Mouse (Mus musculus) skeletal muscle tissue, adult 2 months (tissue): ENCODE data around the gene Agap1.

ENCODE experiments used
- DNase-seq: peaks from one replicate; pipeline ENCODE4 v3.0.0-alpha.2; 2012; ENCODE audit warnings: low read depth, low spot score

Gene Agap1

GRCm38 (mm10) chr1:89751344-89751743 is 296.7 kb downstream of the Agap1 start:
- DNase-seq = no peak

DNA sequence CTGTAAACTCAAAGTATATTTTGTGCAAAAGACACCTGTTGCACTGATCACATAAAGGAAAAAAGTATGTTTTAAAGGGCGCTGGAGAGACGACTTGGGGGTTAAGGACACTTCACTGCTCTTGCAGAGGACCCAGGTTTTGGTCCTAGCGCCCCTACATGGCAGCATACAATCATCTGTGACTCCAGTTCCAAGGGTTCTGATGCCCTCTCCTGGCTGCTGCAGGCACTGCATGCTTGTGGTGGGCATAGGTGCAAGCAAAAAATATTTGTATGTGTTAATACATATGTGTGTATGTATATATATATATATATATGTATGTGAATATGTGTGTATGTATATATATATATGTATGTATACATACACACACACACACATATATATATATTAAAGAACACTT is 298.1 kb downstream of the Agap1 start:
- no peak for DNase-seq

DNA sequence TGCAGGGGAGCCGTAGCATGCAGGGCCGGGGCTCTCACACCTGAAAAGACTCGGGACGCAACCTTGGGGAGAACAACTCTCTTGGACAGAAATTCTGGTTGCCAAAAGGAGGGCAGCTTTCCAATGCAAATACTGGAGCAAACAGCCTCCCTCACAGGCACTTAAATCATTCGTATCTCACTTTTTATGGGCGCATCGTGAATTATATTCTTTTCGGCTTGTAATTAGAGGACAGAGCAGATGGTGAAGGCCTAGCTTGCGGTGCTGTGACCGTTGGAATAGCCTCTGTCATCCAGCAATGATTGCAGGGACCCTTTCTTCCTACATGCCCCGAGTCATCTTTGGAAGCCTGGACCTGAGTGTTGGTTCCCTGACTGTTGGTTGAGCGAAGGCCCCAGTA is 300.8 kb downstream of the Agap1 start:
- no peak for DNase-seq

- no peak for DNase-seq
Observed at GRCm38 (mm10) chr1:89756387-89756786, 301.8 kb downstream of the Agap1 start.

DNA sequence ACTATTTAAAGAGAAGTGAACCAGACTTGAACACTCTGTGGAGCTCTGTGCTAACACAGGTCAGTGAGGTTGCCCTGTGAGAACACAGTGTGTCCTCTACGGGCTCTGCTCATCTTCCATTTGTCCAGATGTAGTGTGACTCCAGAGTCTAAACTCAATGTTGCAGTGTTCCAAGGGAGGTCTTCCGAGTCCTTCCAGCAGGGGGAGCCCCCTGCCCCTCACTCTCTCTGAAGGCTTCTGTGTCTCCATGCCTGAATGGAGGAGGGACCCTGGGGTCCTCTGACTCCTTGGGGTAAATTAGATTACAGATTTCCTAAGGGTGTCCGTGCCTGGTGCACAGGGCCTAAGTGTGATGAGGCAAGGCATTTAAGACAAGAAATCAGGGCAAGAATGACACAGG is 302.9 kb downstream of the Agap1 start:
- no peak for DNase-seq

- no peak for DNase-seq
Observed at GRCm38 (mm10) chr1:89763912-89764311, 309.3 kb downstream of the Agap1 start.

GRCm38 (mm10) chr1:89766891-89767290 is 312.3 kb downstream of the Agap1 start:
- no peak for DNase-seq

DNA sequence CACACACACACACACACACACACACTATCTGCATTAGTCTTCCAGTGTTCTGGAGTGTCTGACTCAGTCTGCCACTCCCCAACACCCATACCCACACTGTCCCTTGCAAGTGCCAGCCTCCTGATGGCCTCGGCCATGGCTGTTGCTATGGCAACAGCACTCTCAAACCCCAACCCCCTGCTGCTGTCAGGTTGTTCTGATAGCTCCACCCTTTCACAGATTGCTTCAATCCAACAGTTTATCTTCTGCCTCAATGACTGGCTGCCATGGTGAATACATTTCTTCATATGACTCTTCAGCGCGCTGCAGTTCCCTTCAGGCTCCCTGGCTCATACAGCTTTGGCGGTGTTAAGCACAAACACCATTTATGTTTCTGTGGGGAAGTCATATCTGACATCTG is 315.0 kb downstream of the Agap1 start:
- no peak for DNase-seq

- DNase-seq = no peak
Observed at GRCm38 (mm10) chr1:89770298-89770697, 315.7 kb downstream of the Agap1 start.

GRCm38 (mm10) chr1:89775750-89776149 is 321.1 kb downstream of the Agap1 start:
- no peak for DNase-seq

- DNase-seq = no peak
Observed at GRCm38 (mm10) chr1:89780675-89781074, 326.1 kb downstream of the Agap1 start.

- DNase-seq = no peak
Observed at GRCm38 (mm10) chr1:89781861-89782260, 327.3 kb downstream of the Agap1 start.

- DNase-seq = no peak
Observed at GRCm38 (mm10) chr1:89786793-89787192, 332.2 kb downstream of the Agap1 start.

GRCm38 (mm10) chr1:89798724-89799123 is 344.1 kb downstream of the Agap1 start:
- no peak for DNase-seq

GRCm38 (mm10) chr1:89801506-89801905 is 346.9 kb downstream of the Agap1 start:
- no peak for DNase-seq

GRCm38 (mm10) chr1:89804981-89805380 is 350.4 kb downstream of the Agap1 start:
- no peak for DNase-seq

- DNase-seq = no peak
Observed at GRCm38 (mm10) chr1:89812816-89813215, 358.2 kb downstream of the Agap1 start.

DNA sequence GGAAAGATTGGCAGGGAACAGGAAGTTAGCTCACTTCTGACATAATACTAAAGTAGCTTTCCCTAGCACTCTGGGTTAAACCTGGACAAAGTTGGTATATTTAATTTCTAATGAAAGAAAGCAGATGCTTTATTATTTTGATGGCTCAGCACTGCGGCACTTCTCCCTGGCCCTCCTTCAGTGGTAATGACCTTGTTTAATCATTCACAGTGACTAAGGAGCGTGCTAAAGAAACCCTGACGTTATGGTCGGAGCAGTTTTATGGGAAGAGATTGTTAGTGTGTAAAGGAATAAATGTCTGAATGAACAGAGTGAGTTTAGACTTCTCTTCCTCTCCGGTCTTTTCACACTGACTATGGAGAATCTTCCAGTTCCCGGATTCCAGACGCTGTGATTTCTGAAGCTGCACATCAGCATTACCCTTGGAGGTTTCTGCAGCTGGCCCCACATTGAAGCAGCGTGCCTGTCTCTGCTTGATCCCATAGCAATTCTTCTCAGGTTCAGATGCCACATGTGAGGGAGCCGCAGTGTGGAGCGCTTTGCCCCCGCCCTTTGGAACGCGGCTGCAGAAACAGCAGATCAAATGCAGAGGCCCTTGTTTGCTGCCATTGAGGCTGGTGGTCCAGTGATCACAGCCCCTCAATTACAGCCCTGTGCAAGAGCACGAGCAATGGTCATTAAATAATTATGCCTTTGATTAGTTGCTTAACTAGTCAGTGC is 362.0 kb downstream of the Agap1 start:
- DNase-seq = no peak

GRCm38 (mm10) chr1:89821822-89822221 is 367.2 kb downstream of the Agap1 start:
- no peak for DNase-seq

GRCm38 (mm10) chr1:89822431-89822830 is 367.8 kb downstream of the Agap1 start:
- DNase-seq = no peak

DNA sequence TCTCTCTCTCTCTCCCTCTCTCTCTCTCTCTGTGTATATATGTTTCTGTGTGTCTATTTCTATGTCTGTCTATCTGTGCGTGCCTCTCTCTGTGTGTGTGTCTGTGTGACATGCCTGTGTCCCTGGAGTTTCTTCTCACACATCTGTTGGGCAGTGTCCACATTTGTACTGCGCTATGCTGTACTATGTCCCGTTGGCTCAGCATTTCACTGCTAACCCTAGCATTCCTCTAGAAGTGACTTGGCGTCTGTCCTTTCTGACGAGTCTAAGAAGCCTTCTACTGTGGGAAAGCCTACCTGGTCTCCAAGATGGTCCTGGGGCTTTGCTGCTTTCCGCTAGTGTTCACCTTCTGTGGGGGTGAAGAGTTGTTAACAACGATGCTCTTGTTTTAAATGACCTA is 368.4 kb downstream of the Agap1 start:
- DNase-seq = no peak

DNA sequence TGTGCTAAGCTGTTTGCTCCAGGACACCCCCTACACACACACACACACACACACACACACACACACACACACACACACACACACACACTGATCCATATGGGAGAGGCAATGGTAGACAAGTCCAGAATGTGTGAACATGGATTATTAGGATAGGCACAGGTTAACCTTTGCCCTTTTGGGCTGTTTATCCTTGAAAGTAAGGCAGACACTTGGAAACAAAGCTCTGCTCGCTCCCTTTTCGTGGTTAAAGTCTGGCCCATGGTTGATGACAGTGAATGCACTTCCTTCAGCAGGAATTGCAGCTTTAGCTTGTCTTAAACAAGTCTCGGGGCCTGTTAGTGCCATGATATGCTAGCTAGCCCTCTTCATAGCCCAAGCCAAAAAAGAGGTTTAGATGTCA is 372.4 kb downstream of the Agap1 start:
- no peak for DNase-seq

- DNase-seq = peak; percentile 52
Observed at GRCm38 (mm10) chr1:89831095-89831494, 376.5 kb downstream of the Agap1 start.

DNA sequence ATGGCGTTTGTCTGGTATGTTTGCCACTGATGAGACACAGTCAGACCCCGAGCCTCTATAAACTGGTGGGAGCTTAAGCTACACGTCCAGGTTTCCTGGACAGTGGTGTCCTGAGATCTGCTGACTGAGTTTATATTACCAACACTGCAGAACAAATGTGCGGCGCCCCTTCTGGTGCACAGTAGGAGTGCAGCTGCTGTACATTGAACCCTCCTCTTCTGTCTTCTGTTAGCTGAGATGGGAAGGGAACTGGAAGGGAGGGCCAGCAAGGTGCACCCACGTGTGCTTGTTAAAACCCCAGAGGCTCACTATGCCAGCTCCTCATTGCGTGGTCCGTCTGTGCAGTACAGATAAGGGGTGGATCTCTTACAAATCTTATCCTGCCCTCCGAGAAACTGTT is 389.5 kb downstream of the Agap1 start:
- no peak for DNase-seq
